Comparison of ENCODE assay signal across 14 mouse cellular contexts in genomic region chr1:195004194-195004593, GRCm38 (mm10).
"Had no signal": no experiment of that assay in that cellular context is flagged by ENCODE, and none has a peak within 500 bp of the region (broad histone marks: within the 10 kb centered on the region; RNA-seq: fewer than 3 reads in every experiment).

No protein-coding gene starts in this region.

- DNase-seq: kidney, adult 18-20 months; kidney, postnatal 10 days; kidney, postnatal 4 days; liver; liver, embryonic 13.5 days; liver, postnatal 0 days; lung, postnatal 14 days; right cerebral cortex, postnatal 25 days; thymus, postnatal 4 days had no signal

- H3K36me3 ChIP-seq: limb, embryonic 12.5 days; liver, embryonic 13.5 days; lung, embryonic 15.5 days; neural tube, embryonic 12.5 days had no signal

- H3K27me3 ChIP-seq: limb, embryonic 12.5 days; liver, embryonic 13.5 days; lung, embryonic 15.5 days; neural tube, embryonic 12.5 days had no signal

- H3K4me3 ChIP-seq: limb, embryonic 12.5 days; liver, embryonic 13.5 days; lung, embryonic 15.5 days; neural tube, embryonic 12.5 days had no signal

- ATAC-seq: liver, postnatal 0 days had no signal

- H3K9me3 ChIP-seq: limb, embryonic 12.5 days; liver, embryonic 13.5 days; lung, embryonic 15.5 days; neural tube, embryonic 12.5 days had no signal

- H3K27ac ChIP-seq: limb, embryonic 12.5 days; liver, embryonic 13.5 days; lung, embryonic 15.5 days; neural tube, embryonic 12.5 days; stomach, postnatal 0 days had no signal

- H3K4me2 ChIP-seq: limb, embryonic 12.5 days; liver, embryonic 13.5 days; lung, embryonic 15.5 days; midbrain, embryonic 11.5 days; neural tube, embryonic 12.5 days had no signal

- H3K9ac ChIP-seq: limb, embryonic 12.5 days; liver, embryonic 13.5 days; liver, postnatal 0 days; lung, embryonic 15.5 days; neural tube, embryonic 12.5 days had no signal

- H3K4me1 ChIP-seq: limb, embryonic 12.5 days; liver, embryonic 13.5 days; lung, embryonic 15.5 days; neural tube, embryonic 12.5 days had no signal
